Mouse (Mus musculus): ENCODE measurements around the gene Pth. TPM values are rescaled to one million over a fixed set of nuclear protein-coding genes. Genes with fewer than 3 reads are reported as not detected.

Pth gene
- polyA plus RNA-seq, 1 experiment from 2014 or later = not detected

DNA sequence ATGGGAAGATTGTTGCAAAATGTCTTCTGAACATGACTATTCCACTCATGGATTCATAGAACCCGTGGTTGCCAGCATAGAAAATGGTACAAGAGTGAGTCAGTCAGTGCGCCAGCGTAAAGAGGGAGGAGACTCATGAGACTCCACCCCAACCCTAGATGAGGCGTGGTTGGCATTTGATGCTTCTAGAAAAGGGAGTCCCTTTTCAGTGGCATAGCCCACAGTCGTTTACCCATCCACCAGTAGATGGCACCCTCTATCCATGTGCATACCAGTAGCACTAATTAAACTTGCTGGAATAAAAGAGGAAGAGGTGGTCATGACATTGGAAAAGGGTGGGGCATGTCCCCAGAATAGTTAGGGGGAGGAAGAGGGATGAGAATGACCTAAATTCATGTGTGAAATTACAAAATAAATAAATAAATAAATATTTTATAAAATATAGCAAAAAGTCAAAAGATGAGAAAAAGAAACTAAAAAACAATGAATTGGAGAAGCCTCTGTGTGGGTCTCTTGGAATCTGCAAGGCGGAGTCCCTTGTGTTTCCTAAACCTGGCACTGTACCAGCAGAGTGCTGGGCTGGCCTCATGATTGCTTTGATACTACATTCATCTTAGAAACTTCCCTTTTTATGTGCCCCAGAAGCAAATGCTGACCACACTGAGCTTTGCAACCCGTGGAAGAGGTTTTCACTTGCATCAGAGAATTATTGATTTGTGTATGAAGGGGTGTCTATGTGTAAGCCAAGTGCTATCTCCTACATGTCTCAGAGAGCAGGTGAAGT lies 10.3 kb downstream of the Pth start:
- H3K4me2 ChIP-seq (ENCODE audit: low read length) = no peak overlapping the region

DNA sequence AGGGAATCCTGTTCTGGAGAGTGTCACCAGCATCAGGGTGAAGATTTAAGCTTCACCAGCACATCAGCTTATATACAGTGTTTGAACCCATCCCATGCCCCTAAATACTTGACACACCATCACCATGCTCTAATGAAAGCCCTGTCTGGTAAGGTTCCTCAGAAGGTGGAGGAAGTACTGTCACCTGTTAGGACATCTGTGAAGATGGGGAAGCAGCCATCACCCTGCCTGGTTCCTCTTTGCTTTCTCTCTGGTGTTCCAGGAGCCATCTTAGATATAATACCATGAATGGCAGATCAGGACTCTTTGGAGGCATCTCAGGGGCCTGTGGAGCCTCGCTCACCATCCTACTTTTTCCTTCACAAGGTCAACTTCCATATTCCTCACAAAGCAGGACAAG lies 15.7 kb downstream of the Pth start:
- no peaks in the 10 kb centered on the region for H3K36me3 ChIP-seq (ENCODE audit: insufficient read depth, low read length)

More for the DNA sequence above, 10.3 kb downstream of the Pth start:
- H3K9ac ChIP-seq (ENCODE audit: low read depth, low read length) = no peak overlapping the region
- 24% methylated on average over 7 of the region's 7 CpGs for WGBS
- H3K9me3 ChIP-seq (replicated peaks; ENCODE audit: low read length) = no peaks in the 10 kb centered on the region
- H3K4me3 ChIP-seq (replicated peaks; ENCODE audit: low read depth, low read length) = no peak overlapping the region
- H3K27ac ChIP-seq = no peak overlapping the region
- H3K4me1 ChIP-seq (replicated peaks; ENCODE audit: insufficient read depth, low read length) = no peaks in the 10 kb centered on the region
- DNase-seq (ENCODE audit: low spot score) (peak; percentile 94), ATAC-seq (replicated peaks; ENCODE audit: low FRiP score, low read depth) (peak; percentile 92)
- no peaks in the 10 kb centered on the region for H3K36me3 ChIP-seq (ENCODE audit: insufficient read depth, low read length)
- no peaks in the 10 kb centered on the region for H3K27me3 ChIP-seq (ENCODE audit: insufficient read depth, low read length)
- peak; percentile 95 for TF ChIP-seq CTCF (IDR thresholded peaks at IDR 0.05; ENCODE audit: low read depth)

DNA sequence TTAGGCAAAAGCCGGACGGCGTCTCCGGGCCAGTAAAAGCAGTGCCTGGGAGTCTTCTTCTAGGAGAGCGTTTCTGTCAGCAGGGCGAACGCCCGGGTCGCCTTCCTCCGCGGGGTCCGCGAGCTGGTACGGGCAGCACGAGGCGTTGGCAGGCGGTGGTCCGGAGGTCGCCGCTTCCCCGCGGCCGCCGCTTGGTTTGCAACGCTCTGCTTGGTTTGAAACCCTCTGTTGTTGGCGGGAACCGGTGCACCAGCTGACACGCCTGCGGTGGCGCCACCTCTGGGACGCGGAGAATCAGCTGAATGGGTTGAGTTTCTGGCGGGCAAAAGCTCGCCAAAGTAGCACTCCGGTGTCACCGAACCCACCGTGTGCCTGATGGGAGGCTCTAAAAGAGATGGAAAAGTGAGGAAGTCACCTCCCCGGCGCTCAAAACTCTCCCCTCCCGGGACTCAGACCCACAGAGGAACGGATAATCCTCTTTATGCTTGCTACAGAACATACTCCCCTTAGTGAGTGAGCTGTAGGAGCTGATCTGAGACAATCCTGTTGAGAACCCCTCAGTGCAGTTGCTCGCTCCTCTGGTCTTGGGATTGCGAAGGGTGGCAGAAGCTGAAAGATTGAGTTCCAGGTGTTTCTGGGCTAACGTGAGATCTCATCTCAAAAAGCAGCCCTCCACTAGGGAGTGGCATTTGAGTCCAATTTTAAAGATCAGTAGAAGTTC lies 18.6 kb downstream of the Pth start:
- peak overlapping the region; percentile 85 for H3K27ac ChIP-seq
- peak overlapping the region; percentile 89 for H3K4me3 ChIP-seq (replicated peaks; ENCODE audit: low read depth, low read length)
- DNase-seq (ENCODE audit: low spot score) (peak; percentile 79), ATAC-seq (replicated peaks; ENCODE audit: low FRiP score, low read depth) (peak; percentile 69)
- H3K9ac ChIP-seq (ENCODE audit: low read depth, low read length) = peak overlapping the region; percentile 72
- H3K27me3 ChIP-seq (ENCODE audit: insufficient read depth, low read length) = no peaks in the 10 kb centered on the region
- H3K36me3 ChIP-seq (ENCODE audit: insufficient read depth, low read length) = no peaks in the 10 kb centered on the region
- peak overlapping the region; percentile 86 for H3K4me2 ChIP-seq (ENCODE audit: low read length)
- H3K9me3 ChIP-seq (replicated peaks; ENCODE audit: low read length) = no peaks in the 10 kb centered on the region
- WGBS = under 1% methylated on average over 44 of the region's 44 CpGs
- no peaks in the 10 kb centered on the region for H3K4me1 ChIP-seq (replicated peaks; ENCODE audit: insufficient read depth, low read length)
- TF ChIP-seq CTCF (IDR thresholded peaks at IDR 0.05; ENCODE audit: low read depth) = peak; percentile 64

More for the DNA sequence above, 15.7 kb downstream of the Pth start:
- Histone ChIP-seq H3K27ac (no peak overlapping the region), H3K9me3 (replicated peaks; ENCODE audit: low read length) (no peaks in the 10 kb centered on the region), H3K27me3 (ENCODE audit: insufficient read depth, low read length) (no peaks in the 10 kb centered on the region), H3K4me1 (replicated peaks; ENCODE audit: insufficient read depth, low read length) (no peaks in the 10 kb centered on the region), H3K9ac (ENCODE audit: low read depth, low read length) (no peak overlapping the region), H3K4me2 (ENCODE audit: low read length) (no peak overlapping the region), H3K4me3 (replicated peaks; ENCODE audit: low read depth, low read length) (no peak overlapping the region)
- ATAC-seq (replicated peaks; ENCODE audit: low FRiP score, low read depth) (no peak), DNase-seq (ENCODE audit: low spot score) (no peak)
- 79% methylated on average over 1 of the region's 1 CpGs for WGBS
- no peak for TF ChIP-seq CTCF (IDR thresholded peaks at IDR 0.05; ENCODE audit: low read depth)

DNA sequence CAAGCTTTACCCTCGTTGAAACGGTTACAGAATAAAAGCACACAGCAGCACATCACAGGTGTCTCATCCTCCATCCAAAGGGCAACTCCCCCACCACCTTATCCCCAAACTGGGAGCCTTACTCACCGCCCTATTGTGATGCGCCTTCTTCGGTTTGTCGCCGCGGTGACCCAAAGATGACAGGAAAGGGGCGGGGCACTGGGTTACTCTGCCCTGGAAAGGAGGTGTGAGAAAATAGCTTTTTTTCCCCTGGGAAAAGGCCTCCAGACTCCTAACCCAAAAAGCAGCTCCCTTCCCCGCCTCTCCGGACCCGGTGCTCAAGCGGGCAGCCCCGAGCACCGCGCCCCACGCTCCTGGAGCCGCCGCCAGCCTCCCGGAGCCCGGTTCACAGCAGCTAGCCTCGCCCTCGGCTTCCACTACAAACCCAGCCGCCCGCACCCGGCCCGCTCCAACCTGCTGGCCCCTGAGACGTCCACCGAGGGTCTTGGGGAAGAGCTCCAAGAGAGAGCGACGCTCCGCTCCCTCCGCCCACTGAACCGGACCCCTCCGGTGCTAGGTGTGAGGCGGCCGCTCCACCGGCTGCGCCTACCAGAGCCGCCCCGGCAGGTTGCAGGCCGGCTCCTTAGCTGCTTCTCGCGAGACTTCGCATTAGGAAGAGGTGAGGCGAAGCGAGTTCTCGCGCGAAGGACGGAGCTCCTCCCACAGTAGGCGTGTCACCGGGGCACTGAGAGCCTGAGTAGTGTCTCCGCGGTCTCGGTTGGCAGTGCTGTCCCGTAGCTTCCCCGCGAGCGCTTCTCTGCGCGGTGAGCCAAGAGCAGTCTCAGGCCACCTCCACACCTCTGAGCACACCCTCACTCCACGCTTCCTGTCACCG lies 19.4 kb downstream of the Pth start, which contains the start of gene Btbd10:
Gene Btbd10 (minus strand): TSS at position 647 of the 874 bp plus-strand sequence.
- no peaks in the 10 kb centered on the region for H3K27me3 ChIP-seq (ENCODE audit: insufficient read depth, low read length)

DNA sequence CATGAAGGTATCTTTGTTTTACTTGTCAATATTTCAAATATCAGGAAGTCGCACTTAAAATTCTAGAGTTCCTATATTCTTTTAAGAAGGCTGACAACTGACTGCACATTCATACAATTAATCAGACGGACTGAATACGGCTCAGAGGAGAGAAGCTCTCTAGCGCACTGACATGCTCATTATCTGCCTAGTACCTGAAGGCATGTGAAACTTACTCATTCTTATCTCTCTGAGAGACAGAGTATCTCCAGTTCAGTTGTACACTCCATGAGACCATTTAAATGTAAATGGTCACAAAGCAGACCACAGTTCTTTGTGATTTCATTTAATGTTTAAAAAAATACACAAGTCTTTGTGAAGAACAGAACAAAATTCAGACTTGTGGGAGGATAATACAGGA lies 20.9 kb downstream of the Pth start:
- Histone ChIP-seq H3K36me3 (ENCODE audit: insufficient read depth, low read length) (no peaks in the 10 kb centered on the region), H3K27ac (no peak overlapping the region), H3K4me2 (ENCODE audit: low read length) (no peak overlapping the region), H3K9me3 (replicated peaks; ENCODE audit: low read length) (no peaks in the 10 kb centered on the region), H3K27me3 (ENCODE audit: insufficient read depth, low read length) (no peaks in the 10 kb centered on the region), H3K4me1 (replicated peaks; ENCODE audit: insufficient read depth, low read length) (no peaks in the 10 kb centered on the region), H3K9ac (ENCODE audit: low read depth, low read length) (no peak overlapping the region), H3K4me3 (replicated peaks; ENCODE audit: low read depth, low read length) (no peak overlapping the region)
- DNase-seq (ENCODE audit: low spot score) (no peak), ATAC-seq (replicated peaks; ENCODE audit: low FRiP score, low read depth) (no peak)
- TF ChIP-seq CTCF (IDR thresholded peaks at IDR 0.05; ENCODE audit: low read depth) = no peak
- whole genome bisulfite sequencing = 81% methylated on average over 4 of the region's 4 CpGs

More for the DNA sequence above, 19.4 kb downstream of the Pth start, which contains the start of gene Btbd10:
- no peaks in the 10 kb centered on the region for H3K4me1 ChIP-seq (replicated peaks; ENCODE audit: insufficient read depth, low read length)
- H3K9ac ChIP-seq (ENCODE audit: low read depth, low read length) = peak within 1 kb of the TSS; percentile 88
- DNase-seq (ENCODE audit: low spot score) (peak; percentile 98), ATAC-seq (replicated peaks; ENCODE audit: low FRiP score, low read depth) (peak; percentile 99)
- peak within 1 kb of the TSS; percentile 85 for H3K27ac ChIP-seq
- peak within 1 kb of the TSS; percentile 89 for H3K4me3 ChIP-seq (replicated peaks; ENCODE audit: low read depth, low read length)
- H3K4me2 ChIP-seq (ENCODE audit: low read length) = peak within 1 kb of the TSS; percentile 86
- no peak for TF ChIP-seq CTCF (IDR thresholded peaks at IDR 0.05; ENCODE audit: low read depth)
- WGBS = under 1% methylated on average over 63 of the region's 64 CpGs
- no peaks in the 10 kb centered on the region for H3K36me3 ChIP-seq (ENCODE audit: insufficient read depth, low read length)
- H3K9me3 ChIP-seq (replicated peaks; ENCODE audit: low read length) = no peaks in the 10 kb centered on the region

DNA sequence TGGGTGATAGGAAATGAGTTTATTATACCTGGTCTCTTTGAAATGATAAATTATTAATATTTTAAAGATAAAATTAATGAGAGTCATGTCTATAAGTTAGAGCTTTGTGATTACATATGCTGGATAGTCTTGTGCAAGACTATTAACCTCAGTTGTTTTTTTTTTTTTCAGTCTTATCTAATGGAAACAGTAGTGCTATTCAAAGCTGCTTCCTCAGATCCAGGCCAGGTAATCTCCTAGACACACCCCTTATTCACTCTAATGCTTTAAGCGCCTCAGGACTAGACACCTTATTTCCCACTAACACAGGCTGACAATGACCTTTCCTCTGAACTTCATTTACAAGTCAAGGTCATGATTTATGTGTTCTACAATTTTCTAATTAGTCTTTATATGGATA lies 39.3 kb downstream of the Pth start:
- no peak for TF ChIP-seq CTCF (IDR thresholded peaks at IDR 0.05; ENCODE audit: low read depth)
- Histone ChIP-seq H3K36me3 (ENCODE audit: insufficient read depth, low read length) (no peaks in the 10 kb centered on the region), H3K4me3 (replicated peaks; ENCODE audit: low read depth, low read length) (no peak overlapping the region), H3K4me1 (replicated peaks; ENCODE audit: insufficient read depth, low read length) (no peaks in the 10 kb centered on the region), H3K27ac (no peak overlapping the region), H3K9ac (ENCODE audit: low read depth, low read length) (no peak overlapping the region), H3K27me3 (ENCODE audit: insufficient read depth, low read length) (no peaks in the 10 kb centered on the region), H3K9me3 (replicated peaks; ENCODE audit: low read length) (no peaks in the 10 kb centered on the region), H3K4me2 (ENCODE audit: low read length) (no peak overlapping the region)
- 89% methylated on average over 1 of the region's 1 CpGs for WGBS
- no peak for ATAC-seq (replicated peaks; ENCODE audit: low FRiP score, low read depth)
- DNase-seq (ENCODE audit: low spot score) = no peak

Data from kidney, postnatal 0 days (tissue).